Mouse (Mus musculus) brain, embryonic 14.5 days (tissue): ENCODE results near the gene Unc119.

Experiments used
- CTCF ChIP-seq: fragments of 200-500 bp; IDR thresholded peaks from 2 replicates; pipeline ENCODE4 v1.5.1; 2012; ENCODE audit warnings: inconsistent platforms, mild to moderate bottlenecking, moderate library complexity, borderline replicate concordance; ENCODE audit not compliant: insufficient read depth, insufficient read length; ENCODE audit errors: extremely low read depth
- POLR2A ChIP-seq: fragments of 200-500 bp; IDR thresholded peaks from 2 replicates; pipeline ENCODE4 v1.6.1; 2012; ENCODE audit warnings: mild to moderate bottlenecking, inconsistent platforms, borderline replicate concordance; ENCODE audit not compliant: poor library complexity, insufficient read depth, insufficient read length, severe bottlenecking; ENCODE audit errors: extremely low read depth

DNA sequence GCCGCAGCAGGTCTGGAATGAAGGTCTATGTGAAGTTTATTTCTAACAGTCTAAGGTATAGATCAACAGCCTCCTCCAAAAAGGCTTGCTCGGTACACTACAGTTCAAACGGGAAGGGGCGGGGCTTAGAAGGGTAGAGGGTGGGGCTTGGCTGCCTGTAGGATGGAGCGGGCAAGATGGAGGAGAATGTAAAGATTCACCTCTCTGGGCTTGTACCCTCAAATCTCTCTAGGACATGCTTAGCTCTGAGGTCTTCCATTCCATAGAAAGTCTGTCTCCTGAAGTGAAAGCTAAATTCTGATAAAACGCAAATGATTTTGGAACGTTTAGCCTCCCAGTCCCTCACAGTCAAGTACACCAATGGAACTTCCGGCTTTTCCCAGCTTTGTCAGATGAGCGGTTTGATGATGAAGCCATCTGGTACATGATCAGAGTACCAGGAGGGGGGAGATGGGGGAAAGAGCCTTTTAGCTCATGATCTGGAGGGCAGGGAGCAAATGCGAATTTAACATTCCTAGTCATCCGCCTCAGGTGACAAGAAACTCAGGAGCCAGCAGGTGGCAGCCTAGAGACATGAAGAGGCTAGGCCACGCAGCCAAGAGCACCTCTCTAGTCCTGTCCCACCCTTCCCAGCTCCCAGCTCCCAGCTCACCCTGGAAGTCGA is 17.0 kb downstream of the Unc119 start:
- TF ChIP-seq CTCF (peak; percentile 71), POLR2A (no peak)
